Mouse (Mus musculus): Measurements from ENCODE around the gene Arid3a. TPM values are rescaled to one million over a fixed set of nuclear protein-coding genes. Genes with fewer than 3 reads are reported as not detected.

Gene Arid3a
- polyA plus RNA-seq, 1 experiment = 12.5 TPM

GRCm38 (mm10) chr10:79983670-79984069, 56.8 kb downstream of the Arid3a start:
- WGBS = under 1% methylated on average over 21 of the region's 21 CpGs
- Histone ChIP-seq H3K4me3 (ENCODE audit: control insufficient read depth, insufficient read depth, low read length) (peak overlapping the region; percentile 72), H3K27me3 (ENCODE audit: control insufficient read depth, insufficient read depth, low read length) (no peaks in the 10 kb centered on the region), H3K36me3 (ENCODE audit: control insufficient read depth, insufficient read depth, low read length) (no peaks in the 10 kb centered on the region), H3K27ac (ENCODE audit: control insufficient read depth, insufficient read depth, low read length) (peak overlapping the region; percentile 36; the same call in 1 of the 2 replicates), H3K4me1 (replicated peaks; ENCODE audit: control insufficient read depth, insufficient read depth, low read length) (peaks cover 39% of the 10 kb centered on the region)
- DNase-seq = peak; percentile 66
- TF ChIP-seq POLR2A (IDR thresholded peaks at IDR 0.05; ENCODE audit: control insufficient read depth, extremely low read depth, insufficient read depth, low read length, poor library complexity) = no peak

DNA sequence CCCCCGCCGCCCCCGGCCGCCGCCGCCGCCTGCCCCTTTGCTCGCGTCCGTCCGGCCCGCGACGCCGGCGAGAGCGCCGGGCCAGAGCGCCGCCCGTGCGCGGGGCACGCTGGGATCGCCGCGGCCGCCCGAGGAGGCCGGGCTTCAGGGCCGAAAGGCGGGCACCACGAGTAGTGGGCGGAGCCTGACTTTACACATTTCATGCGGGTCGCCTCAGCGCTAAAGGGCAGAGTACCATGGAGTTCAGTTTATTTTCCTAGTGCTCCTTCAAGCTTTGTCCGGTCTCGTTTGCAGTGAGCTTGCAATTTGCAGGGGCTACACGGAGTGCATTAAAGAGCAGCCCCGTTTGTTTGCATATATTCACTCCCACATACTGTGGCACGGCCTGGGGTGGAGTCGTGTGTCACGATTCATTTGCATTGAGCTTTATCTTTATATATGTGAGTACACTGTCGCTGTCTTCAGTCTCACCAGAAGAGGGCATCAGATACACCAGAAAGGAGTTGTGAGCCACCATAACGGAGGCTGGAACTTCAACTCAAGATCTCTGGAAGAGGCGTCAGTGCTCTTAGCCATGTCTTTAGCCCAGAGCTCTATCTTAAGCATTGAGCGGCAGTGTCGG, 57.5 kb downstream of the Arid3a start, which contains the start of gene Tmem259:
Gene Tmem259 (minus strand): TSS at position 136 of the 622 bp plus-strand sequence.
- peak; percentile 88 for DNase-seq
- peak within 1 kb of the TSS; percentile 72 for H3K4me3 ChIP-seq (ENCODE audit: control insufficient read depth, insufficient read depth, low read length)
- TF ChIP-seq CTCF (IDR thresholded peaks at IDR 0.05; ENCODE audit: borderline replicate concordance, control insufficient read depth, extremely low read depth, insufficient read depth, low read length, poor library complexity) = no peak; the same call in 1 of the 2 replicates
- TF ChIP-seq POLR2A (IDR thresholded peaks at IDR 0.05; ENCODE audit: control insufficient read depth, extremely low read depth, insufficient read depth, low read length, poor library complexity) = peak; percentile 29
- WGBS = under 1% methylated on average over 49 of the region's 49 CpGs
- H3K36me3 ChIP-seq (ENCODE audit: control insufficient read depth, insufficient read depth, low read length) = no peaks in the 10 kb centered on the region
- peaks cover 45% of the 10 kb centered on the region for H3K4me1 ChIP-seq (replicated peaks; ENCODE audit: control insufficient read depth, insufficient read depth, low read length)
- H3K27me3 ChIP-seq (ENCODE audit: control insufficient read depth, insufficient read depth, low read length) = no peaks in the 10 kb centered on the region
- H3K27ac ChIP-seq (ENCODE audit: control insufficient read depth, insufficient read depth, low read length) = peak within 1 kb of the TSS; percentile 87

DNA sequence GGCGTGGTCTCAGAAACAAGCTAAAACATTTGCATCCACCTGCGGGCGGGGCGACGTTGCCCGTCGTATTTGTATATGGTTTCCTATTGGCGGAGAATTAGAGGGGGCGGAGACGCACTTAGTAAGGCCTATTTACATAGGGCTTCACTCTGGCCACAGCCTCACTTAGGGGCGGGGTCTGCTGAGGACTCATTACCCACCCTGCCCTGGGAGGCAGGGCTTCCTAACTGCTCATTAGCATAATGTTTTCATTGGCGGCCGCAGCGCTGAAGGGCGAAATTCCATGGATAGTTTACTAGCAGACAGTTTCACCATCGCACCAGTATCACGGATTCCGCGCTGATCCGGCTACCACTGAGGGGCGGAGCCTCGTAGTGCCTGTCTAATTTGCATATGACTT, 58.0 kb downstream of the Arid3a start:
- Histone ChIP-seq H3K27ac (ENCODE audit: control insufficient read depth, insufficient read depth, low read length) (peak overlapping the region; percentile 87), H3K4me3 (ENCODE audit: control insufficient read depth, insufficient read depth, low read length) (peak overlapping the region; percentile 72), H3K4me1 (replicated peaks; ENCODE audit: control insufficient read depth, insufficient read depth, low read length) (peaks cover 51% of the 10 kb centered on the region), H3K36me3 (ENCODE audit: control insufficient read depth, insufficient read depth, low read length) (no peaks in the 10 kb centered on the region), H3K27me3 (ENCODE audit: control insufficient read depth, insufficient read depth, low read length) (no peaks in the 10 kb centered on the region)
- peak; percentile 33; the same call in 1 of the 2 replicates for TF ChIP-seq POLR2A (IDR thresholded peaks at IDR 0.05; ENCODE audit: control insufficient read depth, extremely low read depth, insufficient read depth, low read length, poor library complexity)
- no peak for TF ChIP-seq CTCF (IDR thresholded peaks at IDR 0.05; ENCODE audit: borderline replicate concordance, control insufficient read depth, extremely low read depth, insufficient read depth, low read length, poor library complexity)
- DNase-seq = peak; percentile 95
- under 1% methylated on average over 22 of the region's 22 CpGs for WGBS

GRCm38 (mm10) chr10:79985334-79986231, 58.7 kb downstream of the Arid3a start:
- no peak for TF ChIP-seq POLR2A (IDR thresholded peaks at IDR 0.05; ENCODE audit: control insufficient read depth, extremely low read depth, insufficient read depth, low read length, poor library complexity)
- TF ChIP-seq CTCF (IDR thresholded peaks at IDR 0.05; ENCODE audit: borderline replicate concordance, control insufficient read depth, extremely low read depth, insufficient read depth, low read length, poor library complexity) = no peak
- H3K36me3 ChIP-seq (ENCODE audit: control insufficient read depth, insufficient read depth, low read length) = no peaks in the 10 kb centered on the region
- H3K4me1 ChIP-seq (replicated peaks; ENCODE audit: control insufficient read depth, insufficient read depth, low read length) = peaks cover 54% of the 10 kb centered on the region
- H3K4me3 ChIP-seq (ENCODE audit: control insufficient read depth, insufficient read depth, low read length) = peak overlapping the region; percentile 72
- no peaks in the 10 kb centered on the region for H3K27me3 ChIP-seq (ENCODE audit: control insufficient read depth, insufficient read depth, low read length)
- peak; percentile 81 for DNase-seq
- WGBS = 3% methylated on average over 35 of the region's 35 CpGs
- H3K27ac ChIP-seq (ENCODE audit: control insufficient read depth, insufficient read depth, low read length) = peak overlapping the region; percentile 95

DNA sequence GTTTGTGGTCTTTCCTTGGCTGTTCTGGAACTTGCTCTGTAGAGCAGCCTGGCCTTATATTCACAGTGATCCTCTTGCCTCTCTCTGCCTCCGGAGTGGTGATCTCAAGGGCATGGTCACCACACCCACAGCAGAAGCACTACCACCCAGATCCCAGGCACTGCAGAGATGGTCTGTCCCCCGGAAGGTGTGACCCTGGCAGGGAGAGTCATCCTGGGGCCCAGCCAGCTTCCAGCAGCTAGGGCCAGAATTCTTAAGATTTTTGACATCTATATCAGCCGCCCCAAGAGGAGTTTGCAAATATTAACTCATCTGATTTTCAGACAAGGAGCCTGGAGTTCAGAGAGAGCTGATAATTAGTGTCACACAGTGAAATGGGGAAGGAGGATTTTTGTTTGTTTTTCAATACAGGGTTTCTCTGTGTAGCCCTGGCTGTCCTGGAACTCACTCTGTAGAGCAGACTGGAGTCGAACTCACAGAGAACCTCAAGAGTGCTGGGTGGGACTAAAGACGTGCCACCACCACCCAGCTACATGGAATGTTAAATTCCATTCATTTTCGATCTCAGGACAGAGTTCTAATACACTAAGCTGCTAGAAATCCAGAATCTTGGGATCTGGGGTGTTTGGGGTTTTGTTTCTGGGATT, 59.5 kb downstream of the Arid3a start:
- Histone ChIP-seq H3K36me3 (ENCODE audit: control insufficient read depth, insufficient read depth, low read length) (no peaks in the 10 kb centered on the region), H3K4me1 (replicated peaks; ENCODE audit: control insufficient read depth, insufficient read depth, low read length) (peaks cover 57% of the 10 kb centered on the region), H3K27ac (ENCODE audit: control insufficient read depth, insufficient read depth, low read length) (peak overlapping the region; percentile 95), H3K4me3 (ENCODE audit: control insufficient read depth, insufficient read depth, low read length) (peak overlapping the region; percentile 50), H3K27me3 (ENCODE audit: control insufficient read depth, insufficient read depth, low read length) (no peaks in the 10 kb centered on the region)
- 26% methylated on average over 6 of the region's 6 CpGs for WGBS
- DNase-seq = no peak
- TF ChIP-seq CTCF (IDR thresholded peaks at IDR 0.05; ENCODE audit: borderline replicate concordance, control insufficient read depth, extremely low read depth, insufficient read depth, low read length, poor library complexity) (no peak), POLR2A (IDR thresholded peaks at IDR 0.05; ENCODE audit: control insufficient read depth, extremely low read depth, insufficient read depth, low read length, poor library complexity) (no peak)

DNA sequence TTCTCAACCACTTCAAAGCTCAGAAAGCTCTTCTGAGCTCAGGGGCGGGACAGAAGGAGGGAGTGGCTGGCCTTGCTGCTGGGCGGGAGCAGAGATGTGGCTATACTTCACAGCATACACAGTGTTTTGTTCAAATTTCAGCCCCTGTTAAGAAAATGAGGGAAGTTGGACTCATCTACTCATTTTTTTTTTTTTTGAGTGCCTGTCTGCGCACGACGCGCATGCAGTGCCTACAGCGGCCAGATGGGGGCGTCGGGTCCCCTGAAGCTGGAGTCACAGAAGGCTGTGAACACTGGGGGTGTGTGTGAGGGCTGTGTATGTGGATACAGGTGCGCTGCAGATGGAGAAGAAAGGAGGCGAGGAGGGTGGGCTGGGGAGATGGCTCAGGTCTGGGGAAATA, 60.1 kb downstream of the Arid3a start:
- Histone ChIP-seq H3K36me3 (ENCODE audit: control insufficient read depth, insufficient read depth, low read length) (0 out of 2 replicates have a peak, but pooled peaks cover under 1% of the 10 kb centered on the region), H3K27me3 (ENCODE audit: control insufficient read depth, insufficient read depth, low read length) (no peaks in the 10 kb centered on the region), H3K4me1 (replicated peaks; ENCODE audit: control insufficient read depth, insufficient read depth, low read length) (peaks cover 57% of the 10 kb centered on the region), H3K4me3 (ENCODE audit: control insufficient read depth, insufficient read depth, low read length) (no peak overlapping the region), H3K27ac (ENCODE audit: control insufficient read depth, insufficient read depth, low read length) (peak overlapping the region; percentile 69)
- WGBS = 1% methylated on average over 11 of the region's 11 CpGs
- DNase-seq = peak; percentile 91
- TF ChIP-seq POLR2A (IDR thresholded peaks at IDR 0.05; ENCODE audit: control insufficient read depth, extremely low read depth, insufficient read depth, low read length, poor library complexity) = no peak
- TF ChIP-seq CTCF (IDR thresholded peaks at IDR 0.05; ENCODE audit: borderline replicate concordance, control insufficient read depth, extremely low read depth, insufficient read depth, low read length, poor library complexity) = peak; percentile 97
